Mouse (Mus musculus): ENCODE measurements around the gene Atxn7l2.

The Atxn7l2 gene

GRCm38 (mm10) chr3:108210771-108211139 is at the start of gene Atxn7l2:
Gene Atxn7l2 (minus strand): TSS chr3:108210934.
- TF ChIP-seq GATA4 (IDR thresholded peaks at IDR 0.05; ENCODE audit: insufficient replicate concordance, low read length) = no peak

GRCm38 (mm10) chr3:108259319-108259718 is 48.6 kb upstream of the Atxn7l2 start:
- TF ChIP-seq GATA4 (IDR thresholded peaks at IDR 0.05; ENCODE audit: insufficient replicate concordance, low read length) = no peak

GRCm38 (mm10) chr3:108257831-108258500 is 47.2 kb upstream of the Atxn7l2 start:
- TF ChIP-seq GATA4 (IDR thresholded peaks at IDR 0.05; ENCODE audit: insufficient replicate concordance, low read length) = no peak

- peak; percentile 8; the same call in 1 of the 2 replicates for TF ChIP-seq GATA4 (IDR thresholded peaks at IDR 0.05; ENCODE audit: insufficient replicate concordance, low read length)
Observed at GRCm38 (mm10) chr3:108256719-108257637, 46.2 kb upstream of the Atxn7l2 start, which contains the start of gene Psma5. Gene Psma5 (plus strand): TSS chr3:108256926.

GRCm38 (mm10) chr3:108246857-108247256 is 36.1 kb upstream of the Atxn7l2 start:
- no peak for TF ChIP-seq GATA4 (IDR thresholded peaks at IDR 0.05; ENCODE audit: insufficient replicate concordance, low read length)

GRCm38 (mm10) chr3:108241243-108241839 is 30.6 kb upstream of the Atxn7l2 start:
- TF ChIP-seq GATA4 (IDR thresholded peaks at IDR 0.05; ENCODE audit: insufficient replicate concordance, low read length) = no peak

GRCm38 (mm10) chr3:108231646-108232045 is 20.9 kb upstream of the Atxn7l2 start:
- TF ChIP-seq GATA4 (IDR thresholded peaks at IDR 0.05; ENCODE audit: insufficient replicate concordance, low read length) = no peak

- TF ChIP-seq GATA4 (IDR thresholded peaks at IDR 0.05; ENCODE audit: insufficient replicate concordance, low read length) = no peak
Observed at GRCm38 (mm10) chr3:108227521-108227920, 16.8 kb upstream of the Atxn7l2 start.

GRCm38 (mm10) chr3:108226558-108227350 is 16.0 kb upstream of the Atxn7l2 start, which contains the start of gene Sypl2:
Gene Sypl2 (minus strand): TSS chr3:108226648.
- no peak for TF ChIP-seq GATA4 (IDR thresholded peaks at IDR 0.05; ENCODE audit: insufficient replicate concordance, low read length)

GRCm38 (mm10) chr3:108225711-108226557 is 15.2 kb upstream of the Atxn7l2 start:
- TF ChIP-seq GATA4 (IDR thresholded peaks at IDR 0.05; ENCODE audit: insufficient replicate concordance, low read length) = no peak

- TF ChIP-seq GATA4 (IDR thresholded peaks at IDR 0.05; ENCODE audit: insufficient replicate concordance, low read length) = no peak
Observed at GRCm38 (mm10) chr3:108220661-108221060, 9.9 kb upstream of the Atxn7l2 start.

GRCm38 (mm10) chr3:108214734-108215133 is 4.0 kb upstream of the Atxn7l2 start:
- TF ChIP-seq GATA4 (IDR thresholded peaks at IDR 0.05; ENCODE audit: insufficient replicate concordance, low read length) = no peak

GRCm38 (mm10) chr3:108212406-108212805 is 1.7 kb upstream of the Atxn7l2 start:
- no peak for TF ChIP-seq GATA4 (IDR thresholded peaks at IDR 0.05; ENCODE audit: insufficient replicate concordance, low read length)

GRCm38 (mm10) chr3:108211845-108212244 is 1.1 kb upstream of the Atxn7l2 start:
- no peak for TF ChIP-seq GATA4 (IDR thresholded peaks at IDR 0.05; ENCODE audit: insufficient replicate concordance, low read length)

Measured in liver, adult (tissue).